Mouse (Mus musculus): Measurements from ENCODE around the gene Ssr2. TPM values are rescaled to one million over a fixed set of nuclear protein-coding genes. Genes with fewer than 3 reads are reported as not detected.

Gene Ssr2
- polyA plus RNA-seq, 1 experiment from 2014 or later: 294 TPM

GRCm38 (mm10) chr3:88559596-88559995, 16.1 kb upstream of the Ssr2 start:
- no peak for DNase-seq (ENCODE audit: low spot score)
- H3K9me3 ChIP-seq (replicated peaks; ENCODE audit: low read length): no peaks in the 10 kb centered on the region
- no peak overlapping the region for H3K4me3 ChIP-seq (replicated peaks; ENCODE audit: low read depth, low read length)
- no peak for TF ChIP-seq CTCF (IDR thresholded peaks at IDR 0.05; ENCODE audit: low read depth)
- no peak overlapping the region for H3K4me2 ChIP-seq (ENCODE audit: low read length)
- ATAC-seq (replicated peaks; ENCODE audit: low FRiP score, low read depth): no peak
- peaks cover 14% of the 10 kb centered on the region for H3K4me1 ChIP-seq (replicated peaks; ENCODE audit: insufficient read depth, low read length)
- H3K27ac ChIP-seq: no peak overlapping the region
- no peaks in the 10 kb centered on the region for H3K27me3 ChIP-seq (ENCODE audit: insufficient read depth, low read length)
- H3K9ac ChIP-seq (ENCODE audit: low read depth, low read length): no peak overlapping the region
- 84% methylated on average over 9 of the region's 9 CpGs for WGBS
- peaks cover 49% of the 10 kb centered on the region for H3K36me3 ChIP-seq (ENCODE audit: insufficient read depth, low read length)

DNA sequence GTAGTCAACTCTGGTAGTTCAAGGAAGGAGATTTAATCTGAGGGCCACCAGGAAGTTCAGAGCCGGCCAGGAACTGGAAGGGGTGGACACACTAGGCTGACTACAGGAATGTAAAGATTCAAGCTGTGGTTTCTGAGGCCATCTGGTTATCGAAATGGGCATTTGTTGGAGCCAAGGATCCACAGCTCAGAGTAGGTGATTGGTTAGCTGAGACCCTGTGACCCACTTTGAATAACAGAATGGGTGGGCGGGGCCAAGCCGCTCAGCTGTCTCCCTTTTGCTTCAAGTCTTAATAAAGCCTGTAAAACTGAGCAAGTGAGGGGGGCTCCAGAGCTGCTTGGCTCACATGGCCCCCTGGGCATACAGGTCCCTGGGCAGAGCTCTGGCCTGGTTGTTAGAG, 13.7 kb upstream of the Ssr2 start:
- ATAC-seq (replicated peaks; ENCODE audit: low FRiP score, low read depth) (peak; percentile 72), DNase-seq (ENCODE audit: low spot score) (peak; percentile 73)
- Histone ChIP-seq H3K9ac (ENCODE audit: low read depth, low read length) (no peak overlapping the region), H3K36me3 (ENCODE audit: insufficient read depth, low read length) (peaks cover 60% of the 10 kb centered on the region), H3K4me3 (replicated peaks; ENCODE audit: low read depth, low read length) (no peak overlapping the region), H3K27me3 (ENCODE audit: insufficient read depth, low read length) (no peaks in the 10 kb centered on the region), H3K4me2 (ENCODE audit: low read length) (no peak overlapping the region), H3K27ac (peak overlapping the region; percentile 60), H3K4me1 (replicated peaks; ENCODE audit: insufficient read depth, low read length) (peaks cover 7% of the 10 kb centered on the region; the same call in 1 of the 2 replicates), H3K9me3 (replicated peaks; ENCODE audit: low read length) (no peaks in the 10 kb centered on the region)
- no peak for TF ChIP-seq CTCF (IDR thresholded peaks at IDR 0.05; ENCODE audit: low read depth)
- WGBS: 45% methylated on average over 4 of the region's 4 CpGs

DNA sequence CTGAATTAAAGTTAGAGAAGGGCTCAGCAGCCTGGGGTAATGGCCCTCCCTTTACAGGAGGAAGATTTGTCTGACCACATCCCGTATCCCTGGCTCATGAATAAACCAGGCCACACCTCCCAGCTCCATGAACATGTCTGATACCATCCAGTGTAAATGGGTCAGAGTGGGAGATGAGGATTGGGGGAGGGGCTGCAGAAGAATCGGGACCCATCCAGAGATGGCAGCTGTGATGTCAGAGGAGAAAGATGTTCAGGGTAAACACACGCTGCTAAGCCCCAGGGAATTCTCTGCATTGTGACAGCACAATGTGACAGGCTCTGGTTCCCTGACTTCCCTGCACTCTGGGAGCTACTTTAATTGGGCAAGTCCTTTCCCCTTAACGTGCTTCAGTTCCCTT, 12.2 kb upstream of the Ssr2 start:
- peaks cover 7% of the 10 kb centered on the region; the same call in 1 of the 2 replicates for H3K4me1 ChIP-seq (replicated peaks; ENCODE audit: insufficient read depth, low read length)
- H3K27me3 ChIP-seq (ENCODE audit: insufficient read depth, low read length): no peaks in the 10 kb centered on the region
- TF ChIP-seq CTCF (IDR thresholded peaks at IDR 0.05; ENCODE audit: low read depth): no peak
- H3K27ac ChIP-seq: peak overlapping the region; percentile 36
- H3K9ac ChIP-seq (ENCODE audit: low read depth, low read length): 0 out of 2 replicates have a peak overlapping the region, but pooled peaks have one; percentile 23
- ATAC-seq (replicated peaks; ENCODE audit: low FRiP score, low read depth): peak; percentile 38; the same call in 1 of the 2 replicates
- H3K36me3 ChIP-seq (ENCODE audit: insufficient read depth, low read length): peaks cover 65% of the 10 kb centered on the region
- DNase-seq (ENCODE audit: low spot score): no peak
- 37% methylated on average over 4 of the region's 4 CpGs for whole genome bisulfite sequencing
- H3K4me3 ChIP-seq (replicated peaks; ENCODE audit: low read depth, low read length): no peak overlapping the region
- H3K4me2 ChIP-seq (ENCODE audit: low read length): no peak overlapping the region
- H3K9me3 ChIP-seq (replicated peaks; ENCODE audit: low read length): no peaks in the 10 kb centered on the region

DNA sequence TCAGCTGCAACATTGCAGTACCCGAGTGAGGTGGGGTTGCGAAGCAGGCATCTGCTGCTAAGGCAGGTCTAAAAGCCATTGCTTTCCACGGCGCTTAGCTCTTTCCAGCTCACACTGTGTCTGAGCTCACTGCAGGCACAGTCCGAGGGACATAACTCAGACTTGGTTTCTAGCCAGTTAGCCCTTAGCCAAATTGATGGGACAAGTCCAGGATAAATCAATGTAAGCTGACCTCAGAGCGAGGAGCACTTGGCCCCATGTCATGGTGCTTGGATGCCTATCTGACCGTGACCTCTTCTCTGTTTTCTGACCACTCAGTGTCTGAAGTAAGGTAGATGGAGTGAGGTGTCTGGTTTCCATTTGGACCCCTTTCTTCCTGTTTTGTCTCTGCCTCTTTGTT, 11.7 kb upstream of the Ssr2 start:
- WGBS: 47% methylated on average over 7 of the region's 7 CpGs
- DNase-seq (ENCODE audit: low spot score): peak; percentile 80
- H3K9ac ChIP-seq (ENCODE audit: low read depth, low read length): 0 out of 2 replicates have a peak overlapping the region, but pooled peaks have one; percentile 31
- ATAC-seq (replicated peaks; ENCODE audit: low FRiP score, low read depth): peak; percentile 20
- no peak for TF ChIP-seq CTCF (IDR thresholded peaks at IDR 0.05; ENCODE audit: low read depth)
- no peaks in the 10 kb centered on the region for H3K27me3 ChIP-seq (ENCODE audit: insufficient read depth, low read length)
- H3K27ac ChIP-seq: peak overlapping the region; percentile 36
- peaks cover 65% of the 10 kb centered on the region for H3K36me3 ChIP-seq (ENCODE audit: insufficient read depth, low read length)
- no peaks in the 10 kb centered on the region for H3K9me3 ChIP-seq (replicated peaks; ENCODE audit: low read length)
- no peak overlapping the region for H3K4me2 ChIP-seq (ENCODE audit: low read length)
- H3K4me3 ChIP-seq (replicated peaks; ENCODE audit: low read depth, low read length): no peak overlapping the region
- peaks cover 7% of the 10 kb centered on the region; the same call in 1 of the 2 replicates for H3K4me1 ChIP-seq (replicated peaks; ENCODE audit: insufficient read depth, low read length)

GRCm38 (mm10) chr3:88566116-88566515, 9.6 kb upstream of the Ssr2 start:
- DNase-seq (ENCODE audit: low spot score): no peak
- 90% methylated on average over 3 of the region's 3 CpGs for WGBS
- no peak for ATAC-seq (replicated peaks; ENCODE audit: low FRiP score, low read depth)
- Histone ChIP-seq H3K27ac (0 out of 2 replicates have a peak overlapping the region, but pooled peaks have one; percentile 5), H3K27me3 (ENCODE audit: insufficient read depth, low read length) (no peaks in the 10 kb centered on the region), H3K9me3 (replicated peaks; ENCODE audit: low read length) (no peaks in the 10 kb centered on the region), H3K36me3 (ENCODE audit: insufficient read depth, low read length) (peaks cover 62% of the 10 kb centered on the region), H3K4me2 (ENCODE audit: low read length) (no peak overlapping the region), H3K4me1 (replicated peaks; ENCODE audit: insufficient read depth, low read length) (peaks cover 7% of the 10 kb centered on the region; the same call in 1 of the 2 replicates), H3K9ac (ENCODE audit: low read depth, low read length) (no peak overlapping the region), H3K4me3 (replicated peaks; ENCODE audit: low read depth, low read length) (no peak overlapping the region)
- TF ChIP-seq CTCF (IDR thresholded peaks at IDR 0.05; ENCODE audit: low read depth): no peak

GRCm38 (mm10) chr3:88566536-88567061, 9.1 kb upstream of the Ssr2 start:
- DNase-seq (ENCODE audit: low spot score) (no peak), ATAC-seq (replicated peaks; ENCODE audit: low FRiP score, low read depth) (no peak)
- TF ChIP-seq CTCF (IDR thresholded peaks at IDR 0.05; ENCODE audit: low read depth): no peak
- Histone ChIP-seq H3K36me3 (ENCODE audit: insufficient read depth, low read length) (peaks cover 62% of the 10 kb centered on the region), H3K4me2 (ENCODE audit: low read length) (no peak overlapping the region), H3K4me3 (replicated peaks; ENCODE audit: low read depth, low read length) (no peak overlapping the region), H3K4me1 (replicated peaks; ENCODE audit: insufficient read depth, low read length) (peaks cover 7% of the 10 kb centered on the region; the same call in 1 of the 2 replicates), H3K9me3 (replicated peaks; ENCODE audit: low read length) (no peaks in the 10 kb centered on the region), H3K9ac (ENCODE audit: low read depth, low read length) (no peak overlapping the region), H3K27me3 (ENCODE audit: insufficient read depth, low read length) (no peaks in the 10 kb centered on the region), H3K27ac (0 out of 2 replicates have a peak overlapping the region, but pooled peaks have one; percentile 5)
- 77% methylated on average over 4 of the region's 4 CpGs for WGBS
